Mouse (Mus musculus): ENCODE measurements around the gene Itgam.

DNA sequence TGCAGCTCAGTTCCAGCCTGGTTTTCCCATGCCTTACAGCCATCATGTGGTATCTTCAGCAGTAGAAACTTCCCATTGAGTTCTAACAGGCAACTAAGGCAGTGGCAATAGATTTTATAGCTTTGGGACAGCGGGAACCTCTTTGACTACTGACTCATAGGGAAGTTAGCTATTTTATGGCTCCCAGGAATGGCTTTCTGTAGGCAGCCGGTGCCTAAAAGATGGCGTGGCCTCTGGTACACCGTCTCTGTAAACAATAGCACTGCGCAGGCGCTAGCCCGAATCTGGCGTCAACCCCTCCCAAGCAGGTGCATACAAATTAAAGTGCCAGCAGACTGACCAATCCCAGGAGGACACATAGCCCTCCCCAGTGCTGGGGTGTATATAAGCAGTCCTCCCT, 88.5 kb downstream of the Itgam start:
- TF ChIP-seq POLR2A (IDR thresholded peaks at IDR 0.05; ENCODE audit: control insufficient read depth, low read depth, low read length) = no peak
- no peak for TF ChIP-seq CTCF (IDR thresholded peaks at IDR 0.05; ENCODE audit: control insufficient read depth, insufficient read depth, insufficient replicate concordance, low read depth, low read length)

Measured in testis, adult 2 months (tissue).